Mouse (Mus musculus) liver, postnatal 0 days (tissue): ENCODE results near the gene Rgs7.

Experiments
- CTCF ChIP-seq: sonication (generic); IDR thresholded peaks from 2 replicates; pipeline ENCODE4 v1.5.1; 2016; ENCODE audit warnings: antibody characterized with exemption, low read depth
- EP300 ChIP-seq: IDR thresholded peaks from 2 replicates; pipeline ENCODE4 v1.6.1; 2016; ENCODE audit warnings: antibody characterized with exemption, low read depth, mild to moderate bottlenecking

DNA sequence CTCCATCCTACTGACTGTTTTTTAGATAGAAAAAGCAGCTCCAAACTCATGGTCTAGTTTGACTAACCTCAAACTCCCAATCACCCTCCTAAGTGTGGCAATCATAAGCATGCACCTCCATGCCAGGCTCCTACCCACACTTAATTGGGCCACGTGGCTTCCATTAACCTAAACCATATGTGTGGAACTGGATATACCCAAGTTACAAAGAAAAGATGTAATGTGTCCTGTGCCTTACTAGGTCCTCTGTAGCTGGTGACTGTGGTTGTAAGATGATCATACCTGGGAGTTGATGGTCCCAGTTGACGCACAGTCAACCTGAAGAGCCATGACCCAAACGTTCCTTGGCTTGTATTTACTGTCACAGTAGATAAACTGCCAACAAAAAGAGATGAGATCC is 17.7 kb upstream of the Rgs7 start:
- TF ChIP-seq EP300: no peak
- TF ChIP-seq CTCF: no peak
